Mouse (Mus musculus) heart, postnatal 0 days (tissue): ENCODE measurements at regions not wholly inside any gene's neighbourhood (a gene's known extent, or its start where the extent isn't known, plus 50 kb on each side); places are given as distances from the start of the nearest gene placed in this dataset.

Experiments used
- CTCF ChIP-seq: IDR thresholded peaks from 2 replicates; pipeline ENCODE4 v1.5.1; 2016; ENCODE audit warnings: antibody characterized with exemption, control low read depth, low read depth
- EP300 ChIP-seq: IDR thresholded peaks from 2 replicates; pipeline ENCODE4 v1.6.1; 2016; ENCODE audit warnings: antibody characterized with exemption, low read depth

DNA sequence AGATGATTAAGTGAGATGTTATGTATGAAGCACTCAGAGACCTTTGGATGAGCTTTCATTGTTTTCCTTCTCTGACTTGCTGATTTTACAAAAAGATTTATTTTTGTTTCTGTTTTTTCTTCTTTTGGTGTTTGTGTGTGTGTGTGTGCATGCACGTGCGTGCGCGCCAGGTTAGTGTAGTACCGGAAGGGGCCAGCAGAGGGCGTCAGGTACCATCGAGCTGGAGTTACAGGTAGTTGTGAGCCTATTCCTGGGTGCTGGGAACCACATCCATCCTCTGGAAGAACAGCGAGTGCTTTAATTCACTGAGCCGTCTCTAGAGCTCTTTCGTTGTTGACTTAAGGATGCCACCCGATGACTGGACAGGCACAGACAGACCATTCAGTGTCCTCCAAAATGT is 93.2 kb downstream of the 4931417E11Rik start:
- TF ChIP-seq CTCF (no peak), EP300 (no peak)
